14 mouse cellular contexts compared by ENCODE assay signal in the genomic region with DNA sequence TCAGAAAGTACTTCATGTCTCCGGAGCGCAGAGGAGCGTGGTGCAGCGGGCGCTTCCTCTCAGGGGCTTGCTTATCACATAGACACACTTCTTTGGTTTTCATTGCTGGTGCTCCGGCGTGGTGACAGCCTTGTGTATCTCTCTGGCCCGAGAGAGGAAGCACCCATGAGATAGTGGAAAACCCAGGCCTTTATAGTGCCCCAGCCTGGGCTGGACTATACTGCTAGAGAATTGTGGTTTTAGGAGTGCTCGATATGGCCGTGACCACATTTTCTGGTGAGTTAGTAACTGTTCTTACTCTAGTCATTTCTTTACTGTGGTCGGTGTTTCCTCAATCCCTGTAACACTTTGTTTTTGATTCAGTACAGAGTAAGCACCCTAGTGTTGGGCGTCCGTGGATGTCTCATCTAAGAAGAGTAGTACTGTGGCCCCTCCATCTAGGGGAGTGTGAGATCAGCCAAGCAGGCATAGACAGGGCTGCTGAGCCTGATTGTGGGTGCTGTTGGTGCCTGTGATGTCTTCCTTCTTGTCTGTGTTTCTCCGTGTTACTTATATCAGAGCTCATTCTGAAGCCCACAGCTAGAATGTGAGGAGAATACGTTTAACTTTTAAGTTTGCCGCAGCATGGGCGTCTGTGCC.
A peak's percentile ranks its signal among the peaks of the same experiment; 100 is the strongest.
DNase-seq lines count a peak whose midpoint lies in the region; ATAC-seq lines count a peak whose summit lies in the region.
"Had no signal": no experiment of that assay in that cellular context is flagged by ENCODE, and none has a peak within 500 bp of the region (broad histone marks: within the 10 kb centered on the region; RNA-seq: fewer than 3 reads in every experiment).

No protein-coding gene starts in this region.

- H3K4me2 ChIP-seq in liver, embryonic 11.5 days, result peak overlapping the region; percentile 52

- no peaks in the 10 kb centered on the region for H3K9me3 ChIP-seq in erythroblast, embryonic 14.5 days (ENCODE audit: control insufficient read depth, low read length)
- no peaks in the 10 kb centered on the region for H3K9me3 ChIP-seq in liver, embryonic 11.5 days (ENCODE audit: control insufficient read depth, low read length)

- peak overlapping the region; percentile 80 for H3K27ac ChIP-seq in liver, embryonic 11.5 days (ENCODE audit: low read depth, low read length)
- H3K27ac ChIP-seq: hindbrain, postnatal 0 days; macrophage had no signal

- peaks cover 39% of the 10 kb centered on the region for H3K4me1 ChIP-seq in erythroblast, embryonic 14.5 days (ENCODE audit: control insufficient read depth)
- peaks cover 21% of the 10 kb centered on the region for H3K4me1 ChIP-seq in liver, embryonic 11.5 days (replicated peaks; ENCODE audit: control insufficient read depth, insufficient read depth, low read length)

- 30% methylated on average over 17 of the region's 17 CpGs for WGBS in liver, embryonic 11.5 days

- H3K9ac ChIP-seq in liver, embryonic 11.5 days (ENCODE audit: low read depth, low read length), result no peak overlapping the region

- peak; percentile 24 for DNase-seq in thymus, postnatal 4 days
- no peak for DNase-seq in thymus, postnatal 25 days
- peak; percentile 58 for DNase-seq in liver, embryonic 11.5 days (ENCODE audit: low spot score)
- DNase-seq in lung, postnatal 10 days, result no peak
- no peak for DNase-seq in lung, adult 18-20 months
- no peak for DNase-seq in MN1 (ENCODE audit: low spot score)
- DNase-seq: cerebellum, adult 18-20 months; heart, adult 18-20 months; kidney, postnatal 10 days had no signal

- no peak for ATAC-seq in erythroblast, adult 5-6 weeks (replicated peaks; ENCODE audit: low FRiP score, poor library complexity, severe bottlenecking)
- ATAC-seq in liver, embryonic 11.5 days (replicated peaks; ENCODE audit: low FRiP score), result peak; percentile 98
- ATAC-seq: hindbrain, postnatal 0 days had no signal

- no peaks in the 10 kb centered on the region for H3K36me3 ChIP-seq in erythroblast, embryonic 14.5 days (ENCODE audit: control insufficient read depth)
- no peaks in the 10 kb centered on the region for H3K36me3 ChIP-seq in liver, embryonic 11.5 days (ENCODE audit: control insufficient read depth, insufficient read depth, low read length)

- peak overlapping the region; percentile 42 for H3K4me3 ChIP-seq in erythroblast, embryonic 14.5 days (replicated peaks)
- peak overlapping the region; percentile 5; the same call in 1 of the 2 replicates for H3K4me3 ChIP-seq in liver, embryonic 11.5 days (ENCODE audit: low read depth, low read length)
- H3K4me3 ChIP-seq: myocyte had no signal

- H3K27me3 ChIP-seq in erythroblast, embryonic 14.5 days (ENCODE audit: control insufficient read depth), result no peaks in the 10 kb centered on the region
- peaks cover 14% of the 10 kb centered on the region for H3K27me3 ChIP-seq in liver, embryonic 11.5 days (replicated peaks; ENCODE audit: control insufficient read depth, insufficient read depth, low read length)

Comparison
In these comparisons a context has a peak if more than half of its experiments do, and no peak if none do; other contexts are left out.
1. DNase-seq: peak in thymus, postnatal 4 days (single experiment) and liver, embryonic 11.5 days (single experiment); none in thymus, postnatal 25 days (single experiment), lung, postnatal 10 days (single experiment), lung, adult 18-20 months (0 of 2) and MN1 (single experiment).